Mouse (Mus musculus) olfactory bulb, adult 2 months (tissue): ENCODE measurements around the gene Zdhhc3. TPM values are rescaled to one million over a fixed set of nuclear protein-coding genes. Genes with fewer than 3 reads are reported as not detected.

Source experiments
- H3K27ac ChIP-seq: fragments of 200-500 bp; 2 replicates; pipeline ENCODE4 v1.5.1; 2012; ENCODE audit warnings: low read depth, low read length; ENCODE audit not compliant: insufficient read depth
- H3K4me1 ChIP-seq: fragments of 200-500 bp; 2 replicates; pipeline ENCODE4 v1.6.1; 2012; ENCODE audit warnings: low read length; ENCODE audit not compliant: control insufficient read depth, insufficient read depth
- H3K4me3 ChIP-seq: fragments of 200-500 bp; 2 replicates; pipeline ENCODE4 v1.5.1; 2012; ENCODE audit warnings: mild to moderate bottlenecking, low read depth, low read length, moderate library complexity; ENCODE audit not compliant: insufficient read depth
- CTCF ChIP-seq: fragments of 200-500 bp; IDR thresholded peaks from 2 replicates; pipeline ENCODE4 v1.5.1; 2012; ENCODE audit warnings: low read depth, mild to moderate bottlenecking, low read length, moderate library complexity; ENCODE audit not compliant: insufficient read depth
- POLR2A ChIP-seq: fragments of 200-500 bp; IDR thresholded peaks from 2 replicates; pipeline ENCODE4 v1.6.1; 2012; ENCODE audit warnings: mild to moderate bottlenecking, low read depth, low read length, moderate library complexity; ENCODE audit not compliant: insufficient read depth
- WGBS: fragments of 180-500 bp; shearing (Covaris S2); methylation state at CpG from one replicate; pipeline ENCODE4 v1.1.7; 2018; 5-methylcytosine and 5-hydroxymethylcytosine counted together
- polyA plus RNA-seq: library from polyadenylated mRNA; stranded (reverse); fragments of >200 nt; gene quantifications from 2 replicates; pipeline ENCODE4 v1.2.4, GENCODE M21; 2012; ENCODE audit warnings: low replicate concordance; ENCODE audit not compliant: missing spikeins, insufficient read depth, insufficient read length

Gene Zdhhc3
- polyA plus RNA-seq, result not detected in 2 replicates

GRCm38 (mm10) chr9:123112805-123113521 is at the start of gene Zdhhc3, which contains the start of gene Exosc7:
TSS of gene Zdhhc3 (minus strand) at chr9:123113205.
TSS of gene Exosc7 (plus strand) at chr9:123113215.
- WGBS, result under 1% methylated on average over 79 of the region's 79 CpGs

GRCm38 (mm10) chr9:123161792-123162191 is 48.8 kb upstream of the Zdhhc3 start:
- no peak overlapping the region for H3K27ac ChIP-seq
- peaks cover 2% of the 10 kb centered on the region for H3K4me1 ChIP-seq
- no peak overlapping the region for H3K4me3 ChIP-seq
- TF ChIP-seq POLR2A, result no peak
- TF ChIP-seq CTCF, result no peak
- 71% methylated on average over 2 of the region's 2 CpGs for WGBS

More at GRCm38 (mm10) chr9:123112805-123113521, at the start of gene Zdhhc3, which contains the start of gene Exosc7:
- H3K4me1 ChIP-seq, result peaks cover 3% of the 10 kb centered on the region; the same call in 1 of the 2 replicates
- peak within 1 kb of the TSS; percentile 93 for H3K4me3 ChIP-seq
- TF ChIP-seq CTCF, result no peak
- TF ChIP-seq POLR2A, result peak; percentile 95
- peak within 1 kb of the TSS; percentile 80 for H3K27ac ChIP-seq

- no peak for TF ChIP-seq CTCF
- no peak for TF ChIP-seq POLR2A
Observed at GRCm38 (mm10) chr9:123159330-123159729, 46.3 kb upstream of the Zdhhc3 start.

GRCm38 (mm10) chr9:123158125-123158836 is 45.3 kb upstream of the Zdhhc3 start:
- Histone ChIP-seq H3K4me3 (no peak overlapping the region), H3K4me1 (peaks cover 3% of the 10 kb centered on the region), H3K27ac (no peak overlapping the region)
- TF ChIP-seq CTCF (no peak), POLR2A (no peak)
- 63% methylated on average over 8 of the region's 8 CpGs for WGBS

More at GRCm38 (mm10) chr9:123159330-123159729, 46.3 kb upstream of the Zdhhc3 start:
- Histone ChIP-seq H3K27ac (no peak overlapping the region), H3K4me3 (no peak overlapping the region), H3K4me1 (peaks cover 3% of the 10 kb centered on the region)
- 62% methylated on average over 7 of the region's 7 CpGs for WGBS

GRCm38 (mm10) chr9:123157699-123158098 is 44.7 kb upstream of the Zdhhc3 start:
- Histone ChIP-seq H3K27ac (no peak overlapping the region), H3K4me3 (no peak overlapping the region), H3K4me1 (peaks cover 3% of the 10 kb centered on the region)
- TF ChIP-seq CTCF, result no peak
- no peak for TF ChIP-seq POLR2A

- TF ChIP-seq CTCF (no peak), POLR2A (no peak)
- no peak overlapping the region for H3K4me3 ChIP-seq
- WGBS, result 45% methylated on average over 30 of the region's 30 CpGs
- H3K27ac ChIP-seq, result no peak overlapping the region
- peaks cover 3% of the 10 kb centered on the region for H3K4me1 ChIP-seq
Observed at GRCm38 (mm10) chr9:123156910-123157361, 43.9 kb upstream of the Zdhhc3 start.

- 96% methylated on average over 2 of the region's 2 CpGs for WGBS
Observed at GRCm38 (mm10) chr9:123153121-123153520, 40.1 kb upstream of the Zdhhc3 start.

GRCm38 (mm10) chr9:123152026-123152425 is 39.0 kb upstream of the Zdhhc3 start:
- 73% methylated on average over 3 of the region's 3 CpGs for WGBS
- TF ChIP-seq CTCF, result no peak
- TF ChIP-seq POLR2A, result no peak
- Histone ChIP-seq H3K4me3 (no peak overlapping the region), H3K27ac (no peak overlapping the region), H3K4me1 (peaks cover 3% of the 10 kb centered on the region)

More at GRCm38 (mm10) chr9:123153121-123153520, 40.1 kb upstream of the Zdhhc3 start:
- H3K27ac ChIP-seq, result no peak overlapping the region
- H3K4me1 ChIP-seq, result peaks cover 3% of the 10 kb centered on the region
- H3K4me3 ChIP-seq, result no peak overlapping the region
- TF ChIP-seq CTCF (no peak), POLR2A (no peak)

GRCm38 (mm10) chr9:123151561-123151960 is 38.6 kb upstream of the Zdhhc3 start:
- Histone ChIP-seq H3K4me3 (no peak overlapping the region), H3K27ac (no peak overlapping the region), H3K4me1 (no peaks in the 10 kb centered on the region)
- TF ChIP-seq CTCF (no peak), POLR2A (no peak)
- WGBS, result 53% methylated on average over 1 of the region's 1 CpGs
